Mouse (Mus musculus) cerebellum, adult 2 months (tissue): ENCODE measurements around the gene Tfap4. TPM values are rescaled to one million over a fixed set of nuclear protein-coding genes. Genes with fewer than 3 reads are reported as not detected.
A peak's percentile ranks its signal among the peaks of the same experiment; 100 is the strongest.

Experiments used
- DNase-seq, 2 experiments: peaks; one replicate each; pipeline ENCODE4 v3.0.0; 2021
- H3K27ac ChIP-seq: fragments of 200-500 bp; 2 replicates; pipeline ENCODE4 v1.5.1; 2012; ENCODE audit warnings: low read length, control low read depth, inconsistent platforms; ENCODE audit not compliant: insufficient read depth
- H3K27me3 ChIP-seq: fragments of 200-500 bp; 2 replicates; pipeline ENCODE4 v1.6.1; 2012; ENCODE audit warnings: inconsistent platforms, mild to moderate bottlenecking, low read length, moderate library complexity; ENCODE audit not compliant: control insufficient read depth, insufficient read depth
- H3K4me1 ChIP-seq: fragments of 200-500 bp; 2 replicates; pipeline ENCODE4 v1.6.1; 2011; ENCODE audit warnings: low read length; ENCODE audit not compliant: control insufficient read depth, insufficient read depth
- H3K4me3 ChIP-seq: fragments of 200-500 bp; replicated peaks from 2 replicates; pipeline ENCODE3; 2011; ENCODE audit warnings: mild to moderate bottlenecking, low read depth, low read length, control low read depth; ENCODE audit not compliant: insufficient read depth
- CTCF ChIP-seq: fragments of 200-500 bp; IDR thresholded peaks from 2 replicates; pipeline ENCODE4 v1.5.1; 2011; ENCODE audit warnings: low read depth, mild to moderate bottlenecking, control low read depth, low read length, moderate library complexity, borderline replicate concordance; ENCODE audit not compliant: insufficient read depth
- POLR2A ChIP-seq: fragments of 200-500 bp; IDR thresholded peaks from 2 replicates; pipeline ENCODE4 v1.6.1; 2011; ENCODE audit warnings: low read length, control low read depth, borderline replicate concordance; ENCODE audit not compliant: insufficient read depth
- WGBS: fragments of 180-500 bp; shearing (Covaris S2); methylation state at CpG from one replicate; pipeline ENCODE4 v1.1.7; 2018; 5-methylcytosine and 5-hydroxymethylcytosine counted together
- polyA plus RNA-seq: library from polyadenylated mRNA; depleted of rRNA; stranded (reverse); fragments of >200 nt; gene quantifications from 2 replicates; pipeline ENCODE4 v1.2.3, GENCODE M21; 2012

Gene Tfap4
- polyA plus RNA-seq, 1 experiment: 9.8 TPM

- no peak overlapping the region for H3K27ac ChIP-seq
- H3K4me3 ChIP-seq: peak overlapping the region; percentile 87
- no peak for TF ChIP-seq POLR2A
- no peak for TF ChIP-seq CTCF
- no peaks in the 10 kb centered on the region for H3K27me3 ChIP-seq
- WGBS: under 1% methylated on average over 19 of the region's 19 CpGs
- H3K4me1 ChIP-seq: no peaks in the 10 kb centered on the region
- peak; percentile 60 to 65 for DNase-seq
Observed at GRCm38 (mm10) chr16:4557949-4558348, 1.7 kb downstream of the Tfap4 start.

- 76% methylated on average over 1 of the region's 1 CpGs for WGBS
- no peak overlapping the region for H3K27ac ChIP-seq
- no peak overlapping the region for H3K4me3 ChIP-seq
- DNase-seq: no peak
- H3K4me1 ChIP-seq: no peaks in the 10 kb centered on the region
- TF ChIP-seq CTCF (no peak), POLR2A (no peak)
- H3K27me3 ChIP-seq: no peaks in the 10 kb centered on the region
Observed at GRCm38 (mm10) chr16:4557085-4557484, 2.6 kb downstream of the Tfap4 start.

GRCm38 (mm10) chr16:4555555-4555954 is 4.1 kb downstream of the Tfap4 start:
- no peaks in the 10 kb centered on the region for H3K27me3 ChIP-seq
- H3K4me1 ChIP-seq: 0 out of 2 replicates have a peak, but pooled peaks cover 4% of the 10 kb centered on the region
- H3K27ac ChIP-seq: no peak overlapping the region
- WGBS: 100% methylated on average over 1 of the region's 1 CpGs
- no peak for DNase-seq
- no peak overlapping the region for H3K4me3 ChIP-seq
- TF ChIP-seq CTCF: no peak
- TF ChIP-seq POLR2A: no peak

- Histone ChIP-seq H3K4me1 (0 out of 2 replicates have a peak, but pooled peaks cover 4% of the 10 kb centered on the region), H3K4me3 (no peak overlapping the region), H3K27ac (no peak overlapping the region), H3K27me3 (no peaks in the 10 kb centered on the region)
- 70% methylated on average over 6 of the region's 6 CpGs for WGBS
- TF ChIP-seq CTCF (no peak), POLR2A (no peak)
- DNase-seq: no peak
Observed at GRCm38 (mm10) chr16:4552829-4553550, 6.7 kb downstream of the Tfap4 start.

GRCm38 (mm10) chr16:4551885-4552284 is 7.8 kb downstream of the Tfap4 start:
- 83% methylated on average over 12 of the region's 12 CpGs for WGBS
- TF ChIP-seq CTCF (no peak), POLR2A (no peak)
- no peak for DNase-seq

GRCm38 (mm10) chr16:4551056-4551455 is 8.6 kb downstream of the Tfap4 start:
- TF ChIP-seq CTCF (peak; percentile 97), POLR2A (no peak)
- WGBS: 37% methylated on average over 13 of the region's 13 CpGs

More at GRCm38 (mm10) chr16:4551885-4552284, 7.8 kb downstream of the Tfap4 start:
- Histone ChIP-seq H3K4me1 (0 out of 2 replicates have a peak, but pooled peaks cover 4% of the 10 kb centered on the region), H3K27me3 (no peaks in the 10 kb centered on the region), H3K27ac (no peak overlapping the region), H3K4me3 (no peak overlapping the region)

GRCm38 (mm10) chr16:4548953-4549688 is 10.5 kb downstream of the Tfap4 start:
- Histone ChIP-seq H3K4me1 (0 out of 2 replicates have a peak, but pooled peaks cover 4% of the 10 kb centered on the region), H3K27me3 (no peaks in the 10 kb centered on the region), H3K4me3 (no peak overlapping the region), H3K27ac (no peak overlapping the region)
- no peak for DNase-seq
- WGBS: 91% methylated on average over 18 of the region's 18 CpGs
- no peak for TF ChIP-seq CTCF
- TF ChIP-seq POLR2A: no peak

More at GRCm38 (mm10) chr16:4551056-4551455, 8.6 kb downstream of the Tfap4 start:
- DNase-seq: peak; percentile 48 to 59
- Histone ChIP-seq H3K27ac (no peak overlapping the region), H3K27me3 (no peaks in the 10 kb centered on the region), H3K4me3 (no peak overlapping the region), H3K4me1 (0 out of 2 replicates have a peak, but pooled peaks cover 4% of the 10 kb centered on the region)
